Mouse (Mus musculus): ENCODE results near the gene Eif4g1. TPM values are rescaled to one million over a fixed set of nuclear protein-coding genes. Genes with fewer than 3 reads are reported as not detected.

Eif4g1 gene
- polyA plus RNA-seq, 1 experiment from 2014 or later = 73.5 TPM

DNA sequence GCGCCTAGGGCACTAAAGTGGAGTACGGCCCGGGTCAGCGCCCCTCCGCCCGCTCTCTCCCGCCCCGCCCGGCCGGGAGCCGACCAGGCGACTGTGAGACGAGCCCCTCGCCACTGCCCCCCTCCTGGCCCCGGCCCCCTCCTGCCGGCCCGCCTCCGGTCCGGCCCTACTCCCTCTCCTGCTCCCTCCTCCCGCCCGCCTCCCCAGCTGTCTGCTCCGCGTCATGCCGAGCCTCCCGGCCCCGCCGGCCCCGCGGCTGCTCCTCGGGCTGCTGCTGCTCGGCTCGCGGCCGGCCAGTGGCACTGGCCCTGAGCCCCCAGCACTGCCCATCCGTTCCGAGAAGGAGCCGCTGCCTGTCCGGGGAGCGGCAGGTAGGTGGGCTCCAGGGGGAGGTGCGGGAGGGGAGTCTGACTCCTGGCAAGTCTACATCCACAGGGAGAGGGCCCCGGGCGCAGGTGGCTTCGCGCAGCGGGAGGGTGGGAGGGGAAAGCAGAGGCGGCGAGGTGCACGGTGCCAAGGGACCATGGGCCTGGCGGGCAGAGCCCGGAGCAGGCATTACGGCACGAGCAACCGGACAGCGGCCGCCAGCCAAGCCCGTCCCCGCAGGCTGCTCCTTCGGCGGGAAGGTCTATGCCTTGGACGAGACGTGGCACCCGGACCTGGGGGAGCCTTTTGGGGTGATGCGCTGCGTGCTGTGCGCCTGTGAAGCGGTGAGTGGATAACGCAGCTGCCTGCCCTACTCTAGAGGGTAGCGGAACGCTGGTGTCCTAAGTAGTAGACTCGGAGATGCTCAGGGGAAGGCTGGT lies 65.0 kb downstream of the Eif4g1 start, which contains the start of gene Chrd:
TSS of gene Chrd (plus strand) at position 203 of the 806 bp plus-strand sequence.
- H3K4me3 ChIP-seq (ENCODE audit: low read depth, low read length) = peak within 1 kb of the TSS; percentile 60
- DNase-seq (ENCODE audit: low spot score) (peak; percentile 74), ATAC-seq (peak; percentile 87)
- TF ChIP-seq CTCF (IDR thresholded peaks at IDR 0.05) (no peak), EP300 (IDR thresholded peaks at IDR 0.05) (no peak)
- peak within 1 kb of the TSS; percentile 99 for H3K4me2 ChIP-seq (replicated peaks; ENCODE audit: low read depth, low read length)
- no peaks in the 10 kb centered on the region for H3K9me3 ChIP-seq (ENCODE audit: low read length)
- H3K27me3 ChIP-seq (replicated peaks; ENCODE audit: insufficient read depth, low read length) = peaks cover 21% of the 10 kb centered on the region
- no peaks in the 10 kb centered on the region; the same call in 1 of the 2 replicates for H3K4me1 ChIP-seq (ENCODE audit: insufficient read depth, low read depth, low read length)
- peak within 1 kb of the TSS; percentile 54; the same call in 1 of the 2 replicates for H3K27ac ChIP-seq (ENCODE audit: low read length)
- no peaks in the 10 kb centered on the region for H3K36me3 ChIP-seq (ENCODE audit: insufficient read depth, low read length)
- 1% methylated on average over 44 of the region's 70 CpGs for WGBS
- H3K9ac ChIP-seq (replicated peaks; ENCODE audit: low read depth) = peak within 1 kb of the TSS; percentile 54

GRCm38 (mm10) chr16:20733731-20734730 lies 65.9 kb downstream of the Eif4g1 start, which contains the start of gene Thpo:
Gene Thpo, minus strand, starts transcription at chr16:20734511.
- TF ChIP-seq CTCF (IDR thresholded peaks at IDR 0.05) (no peak), EP300 (IDR thresholded peaks at IDR 0.05) (no peak)
- Histone ChIP-seq H3K9ac (replicated peaks; ENCODE audit: low read depth) (peak within 1 kb of the TSS; percentile 54), H3K4me1 (ENCODE audit: insufficient read depth, low read depth, low read length) (no peaks in the 10 kb centered on the region; the same call in 1 of the 2 replicates), H3K27me3 (replicated peaks; ENCODE audit: insufficient read depth, low read length) (peaks cover 21% of the 10 kb centered on the region), H3K36me3 (ENCODE audit: insufficient read depth, low read length) (no peaks in the 10 kb centered on the region), H3K4me3 (ENCODE audit: low read depth, low read length) (peak within 1 kb of the TSS; percentile 60), H3K9me3 (ENCODE audit: low read length) (no peaks in the 10 kb centered on the region), H3K4me2 (replicated peaks; ENCODE audit: low read depth, low read length) (peak within 1 kb of the TSS; percentile 99), H3K27ac (ENCODE audit: low read length) (no peak within 1 kb of the TSS)
- ATAC-seq (no peak), DNase-seq (ENCODE audit: low spot score) (no peak)
- WGBS = 5% methylated on average over 45 of the region's 45 CpGs

- no peaks in the 10 kb centered on the region; the same call in 1 of the 2 replicates for H3K4me1 ChIP-seq (ENCODE audit: insufficient read depth, low read depth, low read length)
- DNase-seq (ENCODE audit: low spot score) (no peak), ATAC-seq (no peak)
- TF ChIP-seq EP300 (IDR thresholded peaks at IDR 0.05) (no peak), CTCF (IDR thresholded peaks at IDR 0.05) (no peak)
- H3K9ac ChIP-seq (replicated peaks; ENCODE audit: low read depth) = no peak overlapping the region
- H3K36me3 ChIP-seq (ENCODE audit: insufficient read depth, low read length) = no peaks in the 10 kb centered on the region
- no peaks in the 10 kb centered on the region for H3K9me3 ChIP-seq (ENCODE audit: low read length)
- peaks cover 21% of the 10 kb centered on the region for H3K27me3 ChIP-seq (replicated peaks; ENCODE audit: insufficient read depth, low read length)
- no peak overlapping the region for H3K27ac ChIP-seq (ENCODE audit: low read length)
- H3K4me3 ChIP-seq (ENCODE audit: low read depth, low read length) = no peak overlapping the region
- WGBS = 64% methylated on average over 5 of the region's 5 CpGs
- no peak overlapping the region for H3K4me2 ChIP-seq (replicated peaks; ENCODE audit: low read depth, low read length)
Observed at GRCm38 (mm10) chr16:20735651-20736050, 67.5 kb downstream of the Eif4g1 start.

DNA sequence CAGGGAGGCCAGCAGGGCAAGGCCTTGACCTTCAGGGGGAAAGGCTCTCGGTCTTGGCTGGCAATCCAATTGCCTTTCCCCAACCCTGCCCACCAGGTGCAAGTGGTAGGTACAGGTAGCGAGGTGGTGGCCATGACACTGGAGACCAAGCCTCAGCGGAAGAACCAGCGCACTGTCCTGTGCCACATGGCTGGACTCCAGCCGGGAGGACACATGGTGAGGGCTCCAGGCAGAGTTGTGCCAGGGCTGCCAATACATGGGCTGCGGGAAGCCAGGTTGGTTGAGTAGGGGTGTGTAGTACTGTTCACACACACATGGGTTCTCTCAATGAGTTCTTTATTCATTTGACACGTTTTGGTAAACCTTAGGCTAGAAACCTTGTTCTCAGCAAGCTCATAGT lies 68.1 kb downstream of the Eif4g1 start:
- ATAC-seq (no peak), DNase-seq (ENCODE audit: low spot score) (no peak)
- Histone ChIP-seq H3K4me1 (ENCODE audit: insufficient read depth, low read depth, low read length) (no peaks in the 10 kb centered on the region; the same call in 1 of the 2 replicates), H3K27me3 (replicated peaks; ENCODE audit: insufficient read depth, low read length) (peaks cover 21% of the 10 kb centered on the region), H3K9ac (replicated peaks; ENCODE audit: low read depth) (no peak overlapping the region), H3K36me3 (ENCODE audit: insufficient read depth, low read length) (no peaks in the 10 kb centered on the region), H3K4me3 (ENCODE audit: low read depth, low read length) (no peak overlapping the region), H3K4me2 (replicated peaks; ENCODE audit: low read depth, low read length) (no peak overlapping the region), H3K9me3 (ENCODE audit: low read length) (no peaks in the 10 kb centered on the region), H3K27ac (ENCODE audit: low read length) (no peak overlapping the region)
- 87% methylated on average over 7 of the region's 7 CpGs for WGBS
- TF ChIP-seq EP300 (IDR thresholded peaks at IDR 0.05) (no peak), CTCF (IDR thresholded peaks at IDR 0.05) (no peak)

- no peak overlapping the region for H3K4me2 ChIP-seq (replicated peaks; ENCODE audit: low read depth, low read length)
- no peak for DNase-seq (ENCODE audit: low spot score)
- TF ChIP-seq CTCF (IDR thresholded peaks at IDR 0.05) (no peak), EP300 (IDR thresholded peaks at IDR 0.05) (no peak)
- ATAC-seq = no peak
- H3K27ac ChIP-seq (ENCODE audit: low read length) = no peak overlapping the region
- no peak overlapping the region for H3K9ac ChIP-seq (replicated peaks; ENCODE audit: low read depth)
- no peaks in the 10 kb centered on the region for H3K9me3 ChIP-seq (ENCODE audit: low read length)
- H3K4me3 ChIP-seq (ENCODE audit: low read depth, low read length) = no peak overlapping the region
- peaks cover 17% of the 10 kb centered on the region for H3K27me3 ChIP-seq (replicated peaks; ENCODE audit: insufficient read depth, low read length)
- no peaks in the 10 kb centered on the region for H3K36me3 ChIP-seq (ENCODE audit: insufficient read depth, low read length)
- H3K4me1 ChIP-seq (ENCODE audit: insufficient read depth, low read depth, low read length) = no peaks in the 10 kb centered on the region; the same call in 1 of the 2 replicates
- 79% methylated on average over 5 of the region's 5 CpGs for WGBS
Observed at GRCm38 (mm10) chr16:20736823-20737222, 68.7 kb downstream of the Eif4g1 start.

- Histone ChIP-seq H3K9me3 (ENCODE audit: low read length) (no peaks in the 10 kb centered on the region), H3K9ac (replicated peaks; ENCODE audit: low read depth) (no peak overlapping the region), H3K27ac (ENCODE audit: low read length) (no peak overlapping the region), H3K27me3 (replicated peaks; ENCODE audit: insufficient read depth, low read length) (peaks cover 4% of the 10 kb centered on the region), H3K36me3 (ENCODE audit: insufficient read depth, low read length) (no peaks in the 10 kb centered on the region), H3K4me2 (replicated peaks; ENCODE audit: low read depth, low read length) (no peak overlapping the region), H3K4me1 (ENCODE audit: insufficient read depth, low read depth, low read length) (no peaks in the 10 kb centered on the region), H3K4me3 (ENCODE audit: low read depth, low read length) (no peak overlapping the region)
- TF ChIP-seq CTCF (IDR thresholded peaks at IDR 0.05) (no peak), EP300 (IDR thresholded peaks at IDR 0.05) (no peak)
- 90% methylated on average over 9 of the region's 9 CpGs for WGBS
- no peak for DNase-seq (ENCODE audit: low spot score)
- ATAC-seq = no peak
Observed at GRCm38 (mm10) chr16:20739845-20740244, 71.7 kb downstream of the Eif4g1 start.

Other genes starting within 250 kb of the Eif4g1 start
- gene Abcc5, start 241.9 kb upstream of the Eif4g1 start, polyA plus RNA-seq (2015; fragmentation: Nextera tagmentation; extraction: Ambion mirVana) = 57.4 and 71.6 TPM in 2 replicates
- 46.9 and 51.1 TPM in 2 replicates for gene Eif2b5, start 169.5 kb upstream of the Eif4g1 start, polyA plus RNA-seq (2015; fragmentation: Nextera tagmentation; extraction: Ambion mirVana)
- gene Dvl3, start 151.3 kb upstream of the Eif4g1 start, polyA plus RNA-seq (2015; fragmentation: Nextera tagmentation; extraction: Ambion mirVana) = 10.3 and 10.5 TPM in 2 replicates
- gene Ap2m1, start 132.8 kb upstream of the Eif4g1 start, polyA plus RNA-seq (2015; fragmentation: Nextera tagmentation; extraction: Ambion mirVana) = 402 and 427 TPM in 2 replicates
- gene Abcf3, start 119.7 kb upstream of the Eif4g1 start, polyA plus RNA-seq (2015; fragmentation: Nextera tagmentation; extraction: Ambion mirVana) = 36.3 and 39.6 TPM in 2 replicates
- 0.06 and 0.12 TPM in 2 replicates for gene Vwa5b2, start 78.8 kb upstream of the Eif4g1 start, polyA plus RNA-seq (2015; fragmentation: Nextera tagmentation; extraction: Ambion mirVana)
- gene Eef1akmt4, start 56.7 kb upstream of the Eif4g1 start, polyA plus RNA-seq (2015; fragmentation: Nextera tagmentation; extraction: Ambion mirVana) = 15.2 and 15.3 TPM in 2 replicates
- gene Gm49333, start 56.7 kb upstream of the Eif4g1 start, polyA plus RNA-seq (2015; fragmentation: Nextera tagmentation; extraction: Ambion mirVana) = 0.08 TPM in 1 of 2 replicates, not detected in the other
- 17.6 and 19.3 TPM in 2 replicates for gene Alg3, start 56.6 kb upstream of the Eif4g1 start, polyA plus RNA-seq (2015; fragmentation: Nextera tagmentation; extraction: Ambion mirVana)
- 0.42 and 0.52 TPM in 2 replicates for gene Camk2n2, start 47.0 kb upstream of the Eif4g1 start, polyA plus RNA-seq (2015; fragmentation: Nextera tagmentation; extraction: Ambion mirVana)
- gene Ece2, start 38.5 kb upstream of the Eif4g1 start, polyA plus RNA-seq (2015; fragmentation: Nextera tagmentation; extraction: Ambion mirVana) = 0.12 and 0.52 TPM in 2 replicates
- gene Psmd2, start 16.7 kb upstream of the Eif4g1 start, polyA plus RNA-seq (2015; fragmentation: Nextera tagmentation; extraction: Ambion mirVana) = 146 and 150 TPM in 2 replicates
- 8.4 and 8.9 TPM in 2 replicates for gene Fam131a, start 24.9 kb downstream of the Eif4g1 start, polyA plus RNA-seq (2015; fragmentation: Nextera tagmentation; extraction: Ambion mirVana)
- 37.5 and 48.2 TPM in 2 replicates for gene Polr2h, start 49.4 kb downstream of the Eif4g1 start, polyA plus RNA-seq (2015; fragmentation: Nextera tagmentation; extraction: Ambion mirVana)
- gene Clcn2, start 49.4 kb downstream of the Eif4g1 start, polyA plus RNA-seq (2015; fragmentation: Nextera tagmentation; extraction: Ambion mirVana) = 1.8 and 1.9 TPM in 2 replicates
- gene Chrd, start 64.8 kb downstream of the Eif4g1 start, polyA plus RNA-seq (2015; fragmentation: Nextera tagmentation; extraction: Ambion mirVana) = 1.5 and 1.7 TPM in 2 replicates
- gene Thpo, start 66.2 kb downstream of the Eif4g1 start, polyA plus RNA-seq (2015; fragmentation: Nextera tagmentation; extraction: Ambion mirVana) = 0.54 and 0.81 TPM in 2 replicates

Measured in lung, postnatal 0 days (tissue).